Mouse (Mus musculus) monocyte, adult 5-6 weeks (primary cell): Measurements from ENCODE around the gene Stip1. TPM values are rescaled to one million over a fixed set of nuclear protein-coding genes. Genes with fewer than 3 reads are reported as not detected.
"Not testable (repeated sequence)": the region's sequence is repeated elsewhere in the genome, so short reads cannot be mapped to it uniquely, and the experiment has no call there.

Source experiments
- ATAC-seq: fragments of 153-309, 156-312 bp; replicated peaks from 2 replicates; pipeline ENCODE4 v1.8.0; 2017; ENCODE audit warnings: mild to moderate bottlenecking; ENCODE audit not compliant: low TSS enrichment, insufficient number of reproducible peaks, severe bottlenecking, poor library complexity, low FRiP score
- total RNA-seq: library from RNA; stranded (forward); fragments of 200-1000, 200-491, 200-594 nt; gene quantifications from 3 replicates; pipeline ENCODE4 v1.2.3, GENCODE M21; 2017

Stip1 gene
- total RNA-seq = 86.9 to 106 TPM (median 100 TPM) in 3 replicates

GRCm38 (mm10) chr19:7039841-7040636 is at the start of gene Stip1:
TSS of gene Stip1 (minus strand) at chr19:7039967.
- peak; percentile 96 for ATAC-seq

GRCm38 (mm10) chr19:7089050-7089449 is 49.3 kb upstream of the Stip1 start:
- no peak for ATAC-seq

GRCm38 (mm10) chr19:7088558-7088957 is 48.8 kb upstream of the Stip1 start:
- no peak for ATAC-seq

GRCm38 (mm10) chr19:7084734-7085133 is 45.0 kb upstream of the Stip1 start:
- no peak for ATAC-seq

GRCm38 (mm10) chr19:7083035-7083794 is 43.4 kb upstream of the Stip1 start:
- ATAC-seq = no peak

- no peak for ATAC-seq
Measured at GRCm38 (mm10) chr19:7081516-7082266, 41.9 kb upstream of the Stip1 start.

GRCm38 (mm10) chr19:7078271-7078670 is 38.5 kb upstream of the Stip1 start:
- no peak for ATAC-seq

GRCm38 (mm10) chr19:7077666-7078065 is 37.9 kb upstream of the Stip1 start:
- ATAC-seq = no peak

- ATAC-seq = not testable (repeated sequence)
Measured at GRCm38 (mm10) chr19:7075336-7075735, 35.6 kb upstream of the Stip1 start.

- ATAC-seq = no peak
Measured at GRCm38 (mm10) chr19:7073997-7074781, 34.4 kb upstream of the Stip1 start.

GRCm38 (mm10) chr19:7072221-7072620 is 32.5 kb upstream of the Stip1 start:
- no peak for ATAC-seq

GRCm38 (mm10) chr19:7070775-7071174 is 31.0 kb upstream of the Stip1 start:
- no peak for ATAC-seq

GRCm38 (mm10) chr19:7069781-7070763 is 30.3 kb upstream of the Stip1 start:
- ATAC-seq = no peak

- ATAC-seq = no peak
Measured at GRCm38 (mm10) chr19:7068661-7069531, 29.1 kb upstream of the Stip1 start.

- no peak for ATAC-seq
Measured at GRCm38 (mm10) chr19:7068136-7068535, 28.4 kb upstream of the Stip1 start.

GRCm38 (mm10) chr19:7067344-7068050 is 27.7 kb upstream of the Stip1 start:
- no peak for ATAC-seq
